Mouse (Mus musculus) heart, postnatal 4 days (tissue): ENCODE measurements around the gene Chst3. TPM values are rescaled to one million over a fixed set of nuclear protein-coding genes. Genes with fewer than 3 reads are reported as not detected.
A peak's percentile ranks its signal among the peaks of the same experiment; 100 is the strongest.
"Not testable (repeated sequence)": the region's sequence is repeated elsewhere in the genome, so short reads cannot be mapped to it uniquely, and the experiment has no call there.

Source experiments
- DNase-seq: peaks from one replicate; pipeline ENCODE4 v3.0.0; 2021
- microRNA-seq, 2 experiments: library from miRNA; unstranded; fragments of <30 nt; microRNA quantifications; one replicate each; pipeline ENCODE4 v1.2.0; 2021 to 2022
- total RNA-seq, 2 experiments: library from RNA; stranded (reverse); gene quantifications; 2 replicates each; pipeline ENCODE4 v1.2.3; 2021

The Chst3 gene
- total RNA-seq, 2 experiments from 2014 or later: 1.6 to 2.4 TPM

GRCm38 (mm10) chr10:60156016-60156415, 63.0 kb downstream of the Chst3 start:
- DNase-seq: no peak

GRCm38 (mm10) chr10:60151107-60151663, 67.9 kb downstream of the Chst3 start:
- no peak for DNase-seq

- peak; percentile 87 for DNase-seq
Measured at GRCm38 (mm10) chr10:60148087-60148486, 71.0 kb downstream of the Chst3 start.

- DNase-seq: not testable (repeated sequence)
Measured at GRCm38 (mm10) chr10:60147510-60148047, 71.5 kb downstream of the Chst3 start.

GRCm38 (mm10) chr10:60141656-60142160, 77.4 kb downstream of the Chst3 start:
- no peak for DNase-seq

GRCm38 (mm10) chr10:60140751-60141150, 78.3 kb downstream of the Chst3 start:
- DNase-seq: no peak

- no peak for DNase-seq
Measured at GRCm38 (mm10) chr10:60138680-60139079, 80.4 kb downstream of the Chst3 start.

GRCm38 (mm10) chr10:60136935-60137334, 82.1 kb downstream of the Chst3 start:
- DNase-seq: no peak

GRCm38 (mm10) chr10:60136010-60136409, 83.0 kb downstream of the Chst3 start:
- not testable (repeated sequence) for DNase-seq

GRCm38 (mm10) chr10:60134201-60134600, 84.9 kb downstream of the Chst3 start:
- no peak for DNase-seq

- no peak for DNase-seq
Measured at GRCm38 (mm10) chr10:60133501-60133900, 85.6 kb downstream of the Chst3 start.

Small RNA genes within 50 kb of the gene (microRNA-seq; reads per million reads assigned to microRNA genes)
- 0 reads per million in 2 experiments for gene Gm22117

Other genes with a start within 250 kb of the Chst3 start
- 10 to 100 TPM; 20.2 to 22.0 TPM for gene Ascc1, start 216.5 kb downstream of the Chst3 start, total RNA-seq
- 10 to 100 TPM; 70.5 to 73.5 TPM for gene Anapc16, start 216.1 kb downstream of the Chst3 start, total RNA-seq
- 1 to 10 TPM; 6.5 to 8.5 TPM for gene Spock2, start 113.0 kb downstream of the Chst3 start, total RNA-seq
- gene Psap, start 58.4 kb upstream of the Chst3 start, total RNA-seq: 100 to 1,000 TPM; 554 to 566 TPM
- gene Vsir, start 127.6 kb upstream of the Chst3 start, total RNA-seq: 10 to 100 TPM; 11.1 to 15.0 TPM
- not detected for gene Gm17455, start 180.5 kb upstream of the Chst3 start, total RNA-seq